Mouse (Mus musculus) right cerebral cortex, adult 2 months (tissue): ENCODE measurements around the gene Ces2a.

Source experiments
- DNase-seq, 2 experiments: peaks; one replicate each; pipeline ENCODE4 v3.0.0; 2021 to 2022; ENCODE audit warnings: low spot score in 2 of 2

The Ces2a gene

DNA sequence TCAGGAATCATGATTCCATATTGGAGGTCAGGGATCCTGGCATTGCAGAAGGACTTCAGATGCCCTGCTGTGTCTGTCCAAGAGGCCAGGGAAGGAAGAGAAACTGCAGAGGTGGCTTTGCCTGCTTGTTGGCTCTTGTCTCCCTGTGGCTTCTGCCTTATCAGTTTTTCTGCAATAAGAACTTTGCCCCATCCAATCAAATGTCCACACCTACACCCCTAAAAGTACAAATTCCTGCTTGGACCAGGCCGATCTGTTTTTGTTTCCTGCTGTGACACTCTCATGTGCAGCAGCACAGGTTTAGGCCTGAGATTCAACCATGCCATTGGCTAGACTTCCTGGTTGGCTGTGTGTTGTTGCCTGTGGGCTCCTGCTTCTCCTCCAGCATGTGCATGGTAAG lies at the start of gene Ces2a:
TSS of gene Ces2a (plus strand) at position 251 of the 400 bp plus-strand sequence.
- no peak for DNase-seq

DNA sequence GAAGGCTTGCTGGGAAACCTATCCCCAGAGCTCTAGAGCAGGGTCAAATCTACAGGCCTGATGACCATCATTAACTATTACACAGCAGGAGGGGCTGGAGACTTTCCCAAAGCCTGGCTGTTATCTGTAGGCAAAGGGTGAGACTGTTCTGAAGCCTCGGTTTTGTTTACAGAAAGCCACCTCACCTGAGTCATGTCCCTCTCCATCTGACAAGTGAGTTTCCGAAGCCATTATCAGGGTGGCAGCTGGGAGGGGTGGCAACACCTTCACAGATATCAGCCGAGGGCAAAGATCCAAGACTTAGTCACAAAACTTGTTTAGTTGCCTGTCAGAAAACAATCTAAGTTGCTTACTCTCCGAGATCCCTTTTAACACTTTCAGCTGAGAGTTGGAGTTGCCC lies 45.4 kb upstream of the Ces2a start:
- no peak for DNase-seq

GRCm38 (mm10) chr8:104698556-104698955 lies 35.2 kb upstream of the Ces2a start:
- DNase-seq, result no peak

GRCm38 (mm10) chr8:104701900-104702299 lies 31.9 kb upstream of the Ces2a start:
- DNase-seq, result no peak

- DNase-seq, result no peak
Observed at GRCm38 (mm10) chr8:104721166-104721565, 12.6 kb upstream of the Ces2a start.

- DNase-seq, result no peak
Observed at GRCm38 (mm10) chr8:104731451-104731850, 2.4 kb upstream of the Ces2a start.

- DNase-seq, result no peak
Observed at GRCm38 (mm10) chr8:104731969-104732368, 1.8 kb upstream of the Ces2a start.

GRCm38 (mm10) chr8:104742039-104742438 lies 8.2 kb downstream of the Ces2a start:
- DNase-seq, result no peak

DNA sequence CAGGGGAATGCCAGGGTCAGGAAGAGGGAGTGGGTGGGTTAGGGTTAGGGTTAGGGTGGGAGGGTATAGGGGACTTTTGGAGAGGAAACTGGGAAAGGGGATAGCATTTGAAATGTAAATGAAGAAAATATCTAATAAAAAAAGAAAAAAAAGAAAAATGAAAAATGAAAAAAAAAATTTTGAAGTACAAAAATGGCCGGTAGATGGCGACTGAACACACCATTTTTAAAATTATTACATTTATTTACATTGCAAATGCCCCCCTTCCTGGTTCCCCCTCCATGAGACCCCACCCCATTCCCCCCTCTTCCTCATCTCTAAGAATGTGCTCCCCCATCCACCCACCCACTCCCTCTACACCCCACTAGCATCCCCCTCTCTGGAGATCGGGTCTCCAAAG lies 9.6 kb downstream of the Ces2a start:
- no peak for DNase-seq

DNA sequence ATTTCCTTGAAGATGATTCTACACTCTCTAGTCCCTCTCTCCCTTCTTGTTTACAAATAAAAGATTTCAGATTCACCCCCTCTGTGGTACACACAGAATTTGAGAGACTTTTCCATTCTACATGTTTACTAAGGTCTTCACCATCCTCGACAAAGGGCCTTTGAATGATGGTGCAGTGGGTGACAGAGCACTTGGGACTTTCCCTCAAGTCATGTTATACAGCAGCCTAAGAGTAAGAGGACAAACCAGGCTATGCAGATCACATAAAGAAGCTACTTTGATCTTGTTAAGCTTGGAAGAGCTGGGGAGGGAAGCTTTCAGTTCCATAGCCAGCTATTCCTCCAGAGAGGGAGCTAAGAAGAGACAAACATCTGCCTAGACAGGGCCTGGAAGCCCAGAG lies 19.0 kb downstream of the Ces2a start:
- no peak for DNase-seq

DNA sequence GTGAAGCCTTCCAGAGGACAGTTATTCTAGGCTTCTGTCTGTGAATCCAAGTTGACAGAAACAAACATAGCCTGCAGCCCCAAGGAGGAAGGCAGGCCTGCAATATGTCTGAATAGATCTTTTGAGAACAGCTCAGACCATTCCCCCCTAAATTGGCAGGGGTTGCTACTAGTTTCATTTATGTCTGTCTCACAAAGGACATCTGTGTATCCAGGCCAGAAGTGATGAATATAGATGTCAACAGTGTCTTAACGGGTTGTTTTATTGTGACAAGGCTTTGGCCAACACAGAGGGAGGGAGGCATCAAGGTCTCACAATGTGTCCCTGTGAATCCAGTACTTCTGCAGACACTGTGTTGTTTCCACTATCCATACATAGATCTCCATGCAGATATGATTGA lies 23.8 kb downstream of the Ces2a start:
- DNase-seq, result no peak

DNA sequence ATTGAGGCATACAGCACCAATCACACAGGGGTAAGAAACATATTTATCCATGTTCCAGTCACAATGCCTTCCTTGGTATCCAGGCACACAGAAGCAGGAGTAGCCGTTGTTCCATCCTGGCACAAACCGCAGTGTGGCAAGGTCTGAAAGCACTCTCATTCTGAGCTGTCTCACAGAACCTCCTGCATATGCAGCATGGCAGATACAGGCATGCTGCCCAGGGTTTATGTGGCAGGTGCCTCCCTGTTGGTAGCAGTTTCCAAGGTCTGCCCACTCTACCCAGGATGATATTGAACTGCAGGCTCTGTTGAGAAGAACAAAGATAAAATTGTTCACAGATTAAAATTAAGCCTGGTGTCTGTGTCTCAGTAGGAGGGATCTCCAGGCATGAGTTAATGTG lies 24.4 kb downstream of the Ces2a start:
- peak in 1 of 2 experiments; percentile 10 for DNase-seq

DNA sequence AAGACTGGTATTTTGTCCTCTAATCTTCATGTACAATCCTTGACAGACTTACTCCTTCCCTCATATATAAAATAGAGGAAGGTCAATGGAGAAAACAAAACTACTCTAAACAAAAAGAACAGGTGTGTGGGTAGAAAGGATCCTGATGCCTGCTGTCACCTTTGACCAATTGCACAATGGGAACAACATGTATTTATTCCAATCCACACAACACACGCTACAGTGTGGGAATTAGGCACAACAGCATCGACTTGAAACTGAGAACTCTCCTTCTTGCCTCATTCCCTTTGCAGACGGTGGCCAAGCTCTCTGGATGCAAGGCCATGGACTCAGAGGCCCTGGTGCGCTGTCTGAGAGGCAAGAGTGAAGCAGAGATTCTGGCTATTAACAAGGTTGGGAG lies 27.3 kb downstream of the Ces2a start:
- no peak for DNase-seq

GRCm38 (mm10) chr8:104766485-104766884 lies 32.7 kb downstream of the Ces2a start:
- DNase-seq, result no peak

DNA sequence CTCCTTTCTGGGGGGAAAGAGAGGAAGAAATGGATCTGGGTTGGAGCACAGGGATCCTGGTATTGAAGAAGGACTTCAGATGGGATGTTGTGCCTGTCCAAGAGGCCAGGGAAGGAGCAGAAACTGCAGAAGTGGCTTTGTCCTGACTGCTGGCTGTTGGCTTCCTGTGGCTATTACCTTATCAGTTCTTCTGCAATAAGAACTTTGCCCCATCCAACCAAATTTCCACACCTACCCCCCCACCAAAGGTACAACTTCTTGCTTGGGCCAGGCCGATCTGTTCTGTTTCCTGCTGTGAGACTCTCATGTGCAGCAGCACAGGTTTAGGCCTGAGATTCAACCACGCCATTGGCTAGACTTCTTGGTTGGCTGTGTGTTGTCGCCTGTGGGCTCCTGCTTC lies 36.6 kb downstream of the Ces2a start:
- DNase-seq, result no peak

DNA sequence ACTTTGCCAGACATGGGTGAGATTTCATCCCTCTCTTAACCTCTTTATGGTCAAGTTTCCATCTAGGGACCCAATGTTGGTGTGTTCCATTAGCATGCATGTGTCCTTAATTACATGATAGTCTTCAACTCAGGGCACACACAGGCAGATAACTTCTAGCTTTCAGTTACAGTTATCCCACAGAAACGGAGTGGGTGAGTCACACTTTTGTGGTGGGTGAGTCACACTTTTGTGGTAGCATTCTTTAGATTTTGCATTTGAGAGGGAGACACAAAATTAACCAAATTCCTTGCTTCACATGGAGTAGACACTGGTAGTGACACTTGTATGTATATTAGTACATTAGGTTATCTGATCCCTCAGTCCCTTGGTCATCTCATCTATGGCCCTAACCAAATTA lies 53.2 kb downstream of the Ces2a start:
- peak; percentile 32 to 40 for DNase-seq

DNA sequence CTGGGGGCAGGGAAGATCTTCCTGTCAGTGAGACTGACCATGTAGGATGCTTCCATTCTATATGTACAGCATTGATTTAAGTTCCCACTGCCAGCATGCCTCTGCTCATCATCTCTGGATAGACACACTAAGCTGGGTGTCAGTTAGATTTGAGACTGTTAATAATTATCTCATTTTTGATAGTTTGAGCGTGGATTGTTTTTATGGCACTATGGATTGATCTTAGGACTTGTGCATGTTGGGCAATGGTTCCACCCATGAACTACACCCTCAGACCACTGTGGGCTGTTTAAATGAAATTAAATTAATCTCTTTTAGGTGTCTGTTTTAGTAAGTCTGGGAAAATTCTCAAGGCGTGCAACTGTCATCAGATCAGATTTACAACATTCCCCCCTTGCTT lies 55.1 kb downstream of the Ces2a start:
- DNase-seq, result no peak

DNA sequence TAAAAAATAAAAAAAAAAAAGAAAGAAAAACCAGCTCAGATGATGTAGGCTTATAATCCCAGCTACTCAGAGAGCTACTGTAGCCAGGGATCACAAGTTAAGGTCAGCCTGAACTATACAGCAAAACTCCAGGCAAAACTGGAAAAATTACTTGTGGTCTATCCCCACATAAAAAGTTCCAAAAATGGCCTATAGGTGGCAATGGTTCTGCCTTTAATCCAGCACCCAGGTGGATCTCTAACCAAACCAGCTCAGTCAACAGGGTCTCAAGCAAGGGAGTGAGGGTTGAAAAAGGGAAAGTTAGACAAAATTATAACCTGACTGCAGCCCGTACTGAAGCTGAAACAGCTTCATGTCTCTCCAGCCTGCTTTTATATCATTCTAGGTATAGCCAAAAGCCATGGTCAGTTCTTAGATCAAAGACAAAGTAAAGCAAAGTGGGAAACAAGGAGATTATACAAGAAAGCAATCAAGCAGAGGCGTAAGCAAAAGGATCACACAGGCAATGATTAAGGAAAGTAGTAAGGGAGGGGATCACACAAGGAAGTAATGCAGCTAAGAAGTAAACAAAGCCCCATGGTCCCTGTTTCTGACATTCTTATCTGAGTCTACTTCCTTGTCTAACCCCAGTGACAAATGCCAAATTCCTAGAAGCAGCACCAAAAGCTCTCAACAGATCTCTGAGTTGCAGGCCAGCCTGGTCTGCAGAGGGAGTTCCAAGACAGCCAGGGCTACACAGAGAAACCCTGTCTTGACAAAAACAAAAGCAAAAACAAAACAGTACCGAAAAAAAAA lies 56.3 kb downstream of the Ces2a start:
- DNase-seq, result no peak
